Mouse (Mus musculus) heart, embryonic 11.5 days (tissue): ENCODE data around the gene Agmat. TPM values are rescaled to one million over a fixed set of nuclear protein-coding genes. Genes with fewer than 3 reads are reported as not detected.

ENCODE experiments used
- ATAC-seq: fragments of 200-750 bp; cut with Nextera tagmentation; replicated peaks from 2 replicates; pipeline ENCODE4 v1.8.0; 2017; ENCODE audit warnings: moderate library complexity; ENCODE audit not compliant: insufficient number of reproducible peaks, low FRiP score, low TSS enrichment
- H3K27ac ChIP-seq: fragments of 300-500 bp; sonication (generic); 2 replicates; pipeline ENCODE4 v1.5.1; 2014; ENCODE audit warnings: mild to moderate bottlenecking, low read depth, low read length
- H3K27me3 ChIP-seq: fragments of 300-500 bp; sonication (generic); 2 replicates; pipeline ENCODE4 v1.6.1; 2014; ENCODE audit warnings: mild to moderate bottlenecking, low read length, mixed read lengths; ENCODE audit not compliant: control insufficient read depth, insufficient read depth
- H3K36me3 ChIP-seq: fragments of 300-500 bp; sonication (generic); 2 replicates; pipeline ENCODE4 v1.6.1; 2014; ENCODE audit warnings: mild to moderate bottlenecking, low read length, moderate library complexity, mixed read lengths; ENCODE audit not compliant: control insufficient read depth, insufficient read depth
- H3K4me1 ChIP-seq: fragments of 300-500 bp; sonication (generic); 2 replicates; pipeline ENCODE4 v1.6.1; 2014; ENCODE audit warnings: low read length; ENCODE audit not compliant: control insufficient read depth, insufficient read depth
- H3K4me2 ChIP-seq: fragments of 300-500 bp; sonication (generic); 2 replicates; pipeline ENCODE4 v1.6.1; 2014; ENCODE audit warnings: mild to moderate bottlenecking, moderate library complexity
- H3K4me3 ChIP-seq: fragments of 300-500 bp; sonication (generic); 2 replicates; pipeline ENCODE4 v1.5.1; 2014; ENCODE audit warnings: low read depth, low read length
- H3K9ac ChIP-seq: fragments of 300-500 bp; sonication (generic); 2 replicates; pipeline ENCODE4 v1.6.1; 2014; ENCODE audit warnings: mild to moderate bottlenecking, low read depth, low read length, moderate library complexity
- H3K9me3 ChIP-seq: fragments of 300-500 bp; sonication (generic); replicated peaks from 2 replicates; pipeline ENCODE4 v1.6.1; 2016; ENCODE audit warnings: low read length; ENCODE audit not compliant: control insufficient read depth
- WGBS: fragments of 180-500 bp; shearing (Covaris S2); extraction: QIAGEN DNeasy Blood & Tissue Kit; methylation state at CpG from one replicate; pipeline ENCODE4 v1.1.7; 2014; ENCODE audit not compliant: insufficient replicate concordance; 5-methylcytosine and 5-hydroxymethylcytosine counted together
- polyA plus RNA-seq: library from polyadenylated mRNA; unstranded; fragments of >200 nt; fragmentation: Nextera tagmentation; extraction: Ambion mirVana; gene quantifications from 2 replicates; pipeline ENCODE4 v1.2.1, GENCODE M21; 2014

Agmat gene
- polyA plus RNA-seq, 1 experiment from 2014 or later: 0.80 TPM

- Histone ChIP-seq H3K9me3 (peaks cover 3% of the 10 kb centered on the region; the same call in 1 of the 2 replicates), H3K27ac (no peak overlapping the region), H3K4me3 (no peak overlapping the region), H3K9ac (no peak overlapping the region), H3K36me3 (peaks cover 9% of the 10 kb centered on the region), H3K4me1 (peaks cover 19% of the 10 kb centered on the region), H3K4me2 (no peak overlapping the region), H3K27me3 (no peaks in the 10 kb centered on the region)
- WGBS: 84% methylated on average over 4 of the region's 4 CpGs
- ATAC-seq: no peak
These were observed 28.8 kb upstream of the Agmat start for GRCm38 (mm10) chr4:141717633-141718032.

- ATAC-seq: no peak
- 91% methylated on average over 1 of the region's 1 CpGs for WGBS
- Histone ChIP-seq H3K9me3 (peaks cover 3% of the 10 kb centered on the region; the same call in 1 of the 2 replicates), H3K4me3 (no peak overlapping the region), H3K9ac (no peak overlapping the region), H3K4me1 (peaks cover 23% of the 10 kb centered on the region), H3K27ac (no peak overlapping the region), H3K4me2 (no peak overlapping the region), H3K36me3 (peaks cover 5% of the 10 kb centered on the region; the same call in 1 of the 2 replicates), H3K27me3 (no peaks in the 10 kb centered on the region)
These were observed 27.2 kb upstream of the Agmat start for GRCm38 (mm10) chr4:141719304-141719703.

GRCm38 (mm10) chr4:141720761-141721523 lies 25.5 kb upstream of the Agmat start:
- Histone ChIP-seq H3K4me3 (no peak overlapping the region; the same call in 1 of the 2 replicates), H3K4me1 (peaks cover 23% of the 10 kb centered on the region), H3K4me2 (peak overlapping the region; percentile 85), H3K9ac (no peak overlapping the region; the same call in 1 of the 2 replicates), H3K27me3 (no peaks in the 10 kb centered on the region), H3K27ac (no peak overlapping the region; the same call in 1 of the 2 replicates), H3K9me3 (peaks cover 3% of the 10 kb centered on the region; the same call in 1 of the 2 replicates), H3K36me3 (peaks cover 5% of the 10 kb centered on the region; the same call in 1 of the 2 replicates)
- ATAC-seq: no peak
- WGBS: 69% methylated on average over 6 of the region's 6 CpGs

- Histone ChIP-seq H3K36me3 (peaks cover 5% of the 10 kb centered on the region; the same call in 1 of the 2 replicates), H3K4me3 (peak overlapping the region; percentile 92), H3K27ac (no peak overlapping the region), H3K9me3 (peaks cover 3% of the 10 kb centered on the region; the same call in 1 of the 2 replicates), H3K9ac (peak overlapping the region; percentile 96), H3K4me2 (peak overlapping the region; percentile 85), H3K4me1 (peaks cover 23% of the 10 kb centered on the region), H3K27me3 (no peaks in the 10 kb centered on the region)
- 55% methylated on average over 6 of the region's 6 CpGs for WGBS
- ATAC-seq: no peak
These were observed 24.5 kb upstream of the Agmat start for GRCm38 (mm10) chr4:141721961-141722360.

GRCm38 (mm10) chr4:141722731-141723672 lies 23.5 kb upstream of the Agmat start, which contains the start of gene Ddi2:
TSS of gene Ddi2 (minus strand) at chr4:141723419.
- peaks cover 5% of the 10 kb centered on the region; the same call in 1 of the 2 replicates for H3K36me3 ChIP-seq
- peak; percentile 90 for ATAC-seq

GRCm38 (mm10) chr4:141723673-141724068 lies 22.8 kb upstream of the Agmat start:
- Histone ChIP-seq H3K27me3 (no peaks in the 10 kb centered on the region), H3K9me3 (peaks cover 3% of the 10 kb centered on the region; the same call in 1 of the 2 replicates), H3K4me3 (peak overlapping the region; percentile 92), H3K27ac (peak overlapping the region; percentile 96; the same call in 1 of the 2 replicates), H3K4me2 (peak overlapping the region; percentile 85), H3K4me1 (peaks cover 20% of the 10 kb centered on the region), H3K36me3 (peaks cover 5% of the 10 kb centered on the region; the same call in 1 of the 2 replicates), H3K9ac (peak overlapping the region; percentile 96)
- WGBS: 11% methylated on average over 13 of the region's 13 CpGs
- ATAC-seq: peak; percentile 56; the same call in 1 of the 2 replicates

More at GRCm38 (mm10) chr4:141722731-141723672, 23.5 kb upstream of the Agmat start, which contains the start of gene Ddi2:
- Histone ChIP-seq H3K27ac (peak within 1 kb of the TSS; percentile 96), H3K4me2 (peak within 1 kb of the TSS; percentile 85), H3K9ac (peak within 1 kb of the TSS; percentile 96), H3K9me3 (peaks cover 3% of the 10 kb centered on the region; the same call in 1 of the 2 replicates), H3K4me1 (peaks cover 20% of the 10 kb centered on the region), H3K4me3 (peak within 1 kb of the TSS; percentile 92), H3K27me3 (no peaks in the 10 kb centered on the region)
- WGBS: under 1% methylated on average over 96 of the region's 105 CpGs

- H3K9me3 ChIP-seq: peaks cover 3% of the 10 kb centered on the region; the same call in 1 of the 2 replicates
- H3K9ac ChIP-seq: no peak overlapping the region
- no peaks in the 10 kb centered on the region for H3K27me3 ChIP-seq
- H3K4me3 ChIP-seq: no peak overlapping the region
- peaks cover 5% of the 10 kb centered on the region; the same call in 1 of the 2 replicates for H3K36me3 ChIP-seq
- 66% methylated on average over 11 of the region's 11 CpGs for WGBS
- no peak overlapping the region for H3K4me2 ChIP-seq
- no peak for ATAC-seq
- peaks cover 17% of the 10 kb centered on the region for H3K4me1 ChIP-seq
- no peak overlapping the region for H3K27ac ChIP-seq
These were observed 21.9 kb upstream of the Agmat start for GRCm38 (mm10) chr4:141724594-141724993.

GRCm38 (mm10) chr4:141725277-141725676 lies 21.2 kb upstream of the Agmat start:
- Histone ChIP-seq H3K9ac (no peak overlapping the region), H3K27me3 (no peaks in the 10 kb centered on the region), H3K4me2 (no peak overlapping the region), H3K4me3 (no peak overlapping the region), H3K27ac (no peak overlapping the region), H3K9me3 (peaks cover under 1% of the 10 kb centered on the region; the same call in 1 of the 2 replicates), H3K4me1 (peaks cover 16% of the 10 kb centered on the region), H3K36me3 (peaks cover 2% of the 10 kb centered on the region; the same call in 1 of the 2 replicates)
- ATAC-seq: no peak
- 75% methylated on average over 5 of the region's 5 CpGs for WGBS
